Mouse (Mus musculus): Measurements from ENCODE around the gene Slc5a11.

Slc5a11 gene

GRCm38 (mm10) chr7:123287903-123288302 is 73.3 kb downstream of the Slc5a11 start:
- DNase-seq: no peak

- no peak for DNase-seq
These were observed 74.6 kb downstream of the Slc5a11 start for GRCm38 (mm10) chr7:123289176-123289575.

- DNase-seq: no peak
These were observed 77.4 kb downstream of the Slc5a11 start for GRCm38 (mm10) chr7:123291942-123292341.

GRCm38 (mm10) chr7:123293898-123294297 is 79.3 kb downstream of the Slc5a11 start:
- no peak for DNase-seq

- no peak for DNase-seq
These were observed 80.8 kb downstream of the Slc5a11 start for GRCm38 (mm10) chr7:123295423-123295822.

- DNase-seq: no peak
These were observed 81.5 kb downstream of the Slc5a11 start for GRCm38 (mm10) chr7:123296097-123296496.

GRCm38 (mm10) chr7:123298225-123298624 is 83.6 kb downstream of the Slc5a11 start:
- no peak for DNase-seq

GRCm38 (mm10) chr7:123300258-123300657 is 85.7 kb downstream of the Slc5a11 start:
- DNase-seq: no peak

GRCm38 (mm10) chr7:123305397-123305796 is 90.8 kb downstream of the Slc5a11 start:
- no peak for DNase-seq

- no peak for DNase-seq
These were observed 92.7 kb downstream of the Slc5a11 start for GRCm38 (mm10) chr7:123307236-123307635.

GRCm38 (mm10) chr7:123307887-123308558 is 93.4 kb downstream of the Slc5a11 start:
- no peak for DNase-seq

- no peak for DNase-seq
These were observed 97.3 kb downstream of the Slc5a11 start for GRCm38 (mm10) chr7:123311836-123312235.

- DNase-seq: no peak
These were observed 98.2 kb downstream of the Slc5a11 start for GRCm38 (mm10) chr7:123312738-123313137.

GRCm38 (mm10) chr7:123322452-123323121 is 108.0 kb downstream of the Slc5a11 start:
- no peak for DNase-seq
